Mouse (Mus musculus) embryonic fibroblast, embryonic 13.5 days (primary cell): ENCODE results near the gene Tapt1.

Experiments used
- CTCF ChIP-seq: IDR thresholded peaks from 2 replicates; pipeline ENCODE4 v1.5.1; 2011; ENCODE audit warnings: mild to moderate bottlenecking, control low read depth, low read length, moderate library complexity, borderline replicate concordance; ENCODE audit not compliant: insufficient read depth
- POLR2A ChIP-seq: IDR thresholded peaks from 2 replicates; pipeline ENCODE4 v1.6.1; 2011; ENCODE audit warnings: low read depth, mild to moderate bottlenecking, control low read depth, low read length, moderate library complexity

DNA sequence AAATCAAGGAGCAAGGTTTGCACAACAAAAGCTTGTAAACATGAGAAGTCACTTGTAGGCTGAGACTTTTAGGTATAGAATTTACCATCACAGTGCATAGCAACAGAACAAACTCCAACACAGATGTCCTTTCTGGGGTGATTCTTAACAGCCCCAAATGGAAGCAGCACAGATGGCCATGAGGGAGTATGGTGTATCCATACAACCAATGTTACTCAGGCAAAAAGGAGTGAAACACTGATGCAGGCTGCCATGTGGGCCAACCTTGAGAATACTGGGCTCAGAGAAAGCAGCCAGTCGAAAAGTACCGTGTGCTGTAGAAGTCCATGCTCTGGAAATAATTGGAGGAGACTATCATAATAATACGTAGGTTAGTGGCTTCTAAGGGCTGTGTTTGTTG lies 68.0 kb downstream of the Tapt1 start:
- TF ChIP-seq CTCF = no peak
- TF ChIP-seq POLR2A = no peak
